Mouse (Mus musculus) liver, adult 2 months (tissue): ENCODE measurements around the gene Sars2. TPM values are rescaled to one million over a fixed set of nuclear protein-coding genes. Genes with fewer than 3 reads are reported as not detected.

Source experiments
- DNase-seq: peaks from one replicate; pipeline ENCODE4 v3.0.0-alpha.2; 2011; ENCODE audit warnings: low read depth, low spot score; ENCODE audit errors: extremely low read depth
- H3K27ac ChIP-seq: fragments of 200-500 bp; replicated peaks from 2 replicates; pipeline ENCODE4 v1.5.1; 2012; ENCODE audit warnings: low read depth, mild to moderate bottlenecking, control low read depth, inconsistent platforms, low read length; ENCODE audit not compliant: insufficient read depth
- H3K27me3 ChIP-seq: fragments of 200-500 bp; 2 replicates; pipeline ENCODE4 v1.6.1; 2012; ENCODE audit warnings: mild to moderate bottlenecking, moderate library complexity, low read length, inconsistent platforms; ENCODE audit not compliant: control insufficient read depth, insufficient read depth
- H3K36me3 ChIP-seq: fragments of 200-500 bp; 2 replicates; pipeline ENCODE4 v1.6.1; 2012; ENCODE audit warnings: low read length, inconsistent platforms; ENCODE audit not compliant: control insufficient read depth, insufficient read depth
- H3K4me1 ChIP-seq: fragments of 200-500 bp; 2 replicates; pipeline ENCODE4 v1.6.1; 2011; ENCODE audit warnings: low read length; ENCODE audit not compliant: control insufficient read depth, insufficient read depth
- H3K4me3 ChIP-seq: fragments of 200-500 bp; 2 replicates; pipeline ENCODE4 v1.5.1; 2011; ENCODE audit warnings: low read depth, mild to moderate bottlenecking, control low read depth, low read length, moderate library complexity; ENCODE audit not compliant: insufficient read depth
- H3K79me2 ChIP-seq: fragments of 200-500 bp; 2 replicates; pipeline ENCODE4 v1.6.1; 2012; ENCODE audit warnings: inconsistent platforms, mild to moderate bottlenecking, low read length, moderate library complexity; ENCODE audit not compliant: control insufficient read depth, insufficient read depth
- H3K9ac ChIP-seq: fragments of 200-500 bp; 2 replicates; pipeline ENCODE4 v1.6.1; 2012; ENCODE audit warnings: low read depth, mild to moderate bottlenecking, control low read depth, inconsistent platforms, low read length
- CTCF ChIP-seq: fragments of 200-500 bp; IDR thresholded peaks from 2 replicates; pipeline ENCODE4 v1.5.1; 2011; ENCODE audit warnings: low read depth, low read length, control low read depth
- POLR2A ChIP-seq: fragments of 200-500 bp; IDR thresholded peaks from 2 replicates; pipeline ENCODE4 v1.6.1; 2011; ENCODE audit warnings: low read length, control low read depth; ENCODE audit not compliant: insufficient read depth; ENCODE audit errors: extremely low read depth
- WGBS: fragments of 180-500 bp; shearing (Covaris S2); methylation state at CpG from one replicate; pipeline ENCODE4 v1.1.7; 2018; 5-methylcytosine and 5-hydroxymethylcytosine counted together
- polyA plus RNA-seq: library from polyadenylated mRNA; depleted of rRNA; stranded (reverse); fragments of >200 nt; gene quantifications from 2 replicates; pipeline ENCODE4 v1.2.3, GENCODE M21; 2012
- total RNA-seq: library from RNA; depleted of rRNA; stranded (reverse); fragments of >200 nt; gene quantifications from 2 replicates; pipeline ENCODE4 v1.2.3, GENCODE M21; 2014

Sars2 gene
- total and polyA plus RNA-seq, 2 experiments: 4.6 to 25.3 TPM

GRCm38 (mm10) chr7:28766910-28767309, 25.1 kb downstream of the Sars2 start:
- no peaks in the 10 kb centered on the region for H3K27me3 ChIP-seq
- H3K27ac ChIP-seq: no peak overlapping the region
- peaks cover 11% of the 10 kb centered on the region for H3K4me1 ChIP-seq
- peak; percentile 14 for DNase-seq
- peaks cover 35% of the 10 kb centered on the region; the same call in 1 of the 2 replicates for H3K79me2 ChIP-seq
- no peaks in the 10 kb centered on the region for H3K36me3 ChIP-seq
- WGBS: 6% methylated on average over 14 of the region's 14 CpGs
- H3K4me3 ChIP-seq: peak overlapping the region; percentile 86
- peak overlapping the region; percentile 73 for H3K9ac ChIP-seq
- TF ChIP-seq CTCF: no peak
- no peak for TF ChIP-seq POLR2A

GRCm38 (mm10) chr7:28767462-28767965, 25.7 kb downstream of the Sars2 start, which contains the start of gene Nfkbib:
TSS of gene Nfkbib (minus strand) at chr7:28767512.
- TF ChIP-seq CTCF: no peak
- no peaks in the 10 kb centered on the region for H3K27me3 ChIP-seq
- H3K9ac ChIP-seq: peak within 1 kb of the TSS; percentile 73
- peak within 1 kb of the TSS; percentile 99 for H3K4me3 ChIP-seq
- H3K4me1 ChIP-seq: peaks cover 11% of the 10 kb centered on the region
- H3K27ac ChIP-seq: no peak within 1 kb of the TSS; the same call in 1 of the 2 replicates
- H3K36me3 ChIP-seq: no peaks in the 10 kb centered on the region
- no peak for DNase-seq
- 78% methylated on average over 7 of the region's 7 CpGs for WGBS
- H3K79me2 ChIP-seq: peaks cover 35% of the 10 kb centered on the region; the same call in 1 of the 2 replicates

- Histone ChIP-seq H3K36me3 (0 out of 2 replicates have a peak, but pooled peaks cover 3% of the 10 kb centered on the region), H3K27ac (no peak overlapping the region), H3K9ac (no peak overlapping the region), H3K4me1 (peaks cover 11% of the 10 kb centered on the region), H3K79me2 (peaks cover 35% of the 10 kb centered on the region; the same call in 1 of the 2 replicates), H3K27me3 (no peaks in the 10 kb centered on the region), H3K4me3 (no peak overlapping the region)
- DNase-seq: no peak
- WGBS: 95% methylated on average over 9 of the region's 9 CpGs
- TF ChIP-seq POLR2A (no peak), CTCF (no peak)
These were observed 27.7 kb downstream of the Sars2 start for GRCm38 (mm10) chr7:28769414-28769958.

- no peak for DNase-seq
- WGBS: 89% methylated on average over 3 of the region's 3 CpGs
- TF ChIP-seq CTCF (no peak), POLR2A (no peak)
- Histone ChIP-seq H3K4me1 (peaks cover 9% of the 10 kb centered on the region), H3K79me2 (peaks cover 30% of the 10 kb centered on the region; the same call in 1 of the 2 replicates), H3K27ac (no peak overlapping the region), H3K36me3 (0 out of 2 replicates have a peak, but pooled peaks cover 3% of the 10 kb centered on the region), H3K4me3 (no peak overlapping the region), H3K27me3 (no peaks in the 10 kb centered on the region), H3K9ac (no peak overlapping the region)
These were observed 28.5 kb downstream of the Sars2 start for GRCm38 (mm10) chr7:28770309-28770708.

GRCm38 (mm10) chr7:28771867-28772266, 30.1 kb downstream of the Sars2 start:
- Histone ChIP-seq H3K36me3 (0 out of 2 replicates have a peak, but pooled peaks cover 3% of the 10 kb centered on the region), H3K9ac (no peak overlapping the region), H3K79me2 (peaks cover 18% of the 10 kb centered on the region; the same call in 1 of the 2 replicates), H3K27me3 (no peaks in the 10 kb centered on the region), H3K27ac (no peak overlapping the region), H3K4me3 (no peak overlapping the region), H3K4me1 (peaks cover 10% of the 10 kb centered on the region)
- no peak for TF ChIP-seq POLR2A
- TF ChIP-seq CTCF: no peak
- 89% methylated on average over 11 of the region's 11 CpGs for WGBS
- DNase-seq: no peak

- TF ChIP-seq CTCF: no peak
- Histone ChIP-seq H3K9ac (no peak overlapping the region), H3K27ac (no peak overlapping the region), H3K79me2 (peaks cover 7% of the 10 kb centered on the region; the same call in 1 of the 2 replicates), H3K4me3 (no peak overlapping the region), H3K27me3 (no peaks in the 10 kb centered on the region), H3K36me3 (0 out of 2 replicates have a peak, but pooled peaks cover 3% of the 10 kb centered on the region), H3K4me1 (peaks cover 5% of the 10 kb centered on the region; the same call in 1 of the 2 replicates)
- no peak for DNase-seq
- WGBS: 85% methylated on average over 3 of the region's 3 CpGs
These were observed 31.4 kb downstream of the Sars2 start for GRCm38 (mm10) chr7:28773163-28773562.
